ENCODE assay signal across 8 mouse cellular contexts in genomic region chr4:133047353-133048105, GRCm38 (mm10). TPM values are rescaled to one million over a fixed set of nuclear protein-coding genes. Genes with fewer than 3 reads are reported as not detected.
DNase-seq lines count a peak whose midpoint lies in the region; ATAC-seq and TF ChIP-seq lines count a peak whose summit lies in the region.

No protein-coding gene starts in this region.

- TF ChIP-seq CTCF in heart, adult 2 months (IDR thresholded peaks at IDR 0.05): no peak

- H3K9ac ChIP-seq in heart, adult 2 months (ENCODE audit: low read depth, low read length): no peak overlapping the region
- peak overlapping the region; percentile 38 for H3K9ac ChIP-seq in forebrain, embryonic 16.5 days (replicated peaks; ENCODE audit: low read depth, low read length)
- peak overlapping the region; percentile 36 for H3K9ac ChIP-seq in midbrain, embryonic 11.5 days (ENCODE audit: low read length)

- no peaks in the 10 kb centered on the region for H3K36me3 ChIP-seq in heart, adult 2 months (ENCODE audit: control insufficient read depth, insufficient read depth, low read length)
- H3K36me3 ChIP-seq in forebrain, embryonic 16.5 days (ENCODE audit: control insufficient read depth, insufficient read depth): no peaks in the 10 kb centered on the region
- no peaks in the 10 kb centered on the region for H3K36me3 ChIP-seq in midbrain, embryonic 11.5 days (ENCODE audit: control insufficient read depth, insufficient read depth, low read length)

- no peaks in the 10 kb centered on the region; the same call in 1 of the 2 replicates for H3K79me2 ChIP-seq in heart, adult 2 months (replicated peaks; ENCODE audit: control insufficient read depth, insufficient read depth, low read length)

- peak overlapping the region; percentile 14 for H3K4me2 ChIP-seq in forebrain, embryonic 16.5 days (ENCODE audit: low read length)
- peak overlapping the region; percentile 35 for H3K4me2 ChIP-seq in midbrain, embryonic 11.5 days

- no peak overlapping the region for H3K4me3 ChIP-seq in heart, adult 2 months
- no peak overlapping the region for H3K4me3 ChIP-seq in forebrain, embryonic 16.5 days (replicated peaks; ENCODE audit: low read length)
- H3K4me3 ChIP-seq in midbrain, embryonic 11.5 days (ENCODE audit: low read depth, low read length): no peak overlapping the region

- no peak for TF ChIP-seq EP300 in heart, adult 2 months (IDR thresholded peaks at IDR 0.05; ENCODE audit: insufficient read depth, low read depth, low read length)

- no peak for TF ChIP-seq POLR2A in heart, adult 2 months (IDR thresholded peaks at IDR 0.05; ENCODE audit: insufficient read depth, low read depth, low read length)

- H3K9me3 ChIP-seq in forebrain, embryonic 16.5 days (ENCODE audit: control insufficient read depth, low read length): no peaks in the 10 kb centered on the region
- no peaks in the 10 kb centered on the region for H3K9me3 ChIP-seq in midbrain, embryonic 11.5 days (ENCODE audit: control insufficient read depth, low read length)

- DNase-seq in heart, adult 2 months: no peak
- DNase-seq in heart, adult 9 months (ENCODE audit: low spot score in 2 of 2): no peak
- peak; percentile 64 for DNase-seq in MN1 (ENCODE audit: low spot score)
- DNase-seq in midbrain, embryonic 11.5 days (ENCODE audit: low spot score, missing footprints): peak; percentile 96
- DNase-seq in right cerebral cortex, postnatal 36 days (ENCODE audit: low spot score in 2 of 2): no peak
- no peak for DNase-seq in gastrocnemius, postnatal 36 days
- no peak for DNase-seq in layer of hippocampus, adult 18-20 months (ENCODE audit: low spot score in 2 of 2)

- intact Hi-C loops in heart, adult 2 months (cut with DNase I): no loop called here
- intact Hi-C loops in gastrocnemius, postnatal 36 days (cut with DNase I): no loop called here

- peak overlapping the region; percentile 13 for H3K27ac ChIP-seq in heart, adult 2 months
- peak overlapping the region; percentile 55 for H3K27ac ChIP-seq in forebrain, embryonic 16.5 days (ENCODE audit: low read length)
- H3K27ac ChIP-seq in midbrain, embryonic 11.5 days (ENCODE audit: low read depth, low read length): peak overlapping the region; percentile 75

- H3K27me3 ChIP-seq in heart, adult 2 months (ENCODE audit: control insufficient read depth, insufficient read depth, low read length): no peaks in the 10 kb centered on the region
- H3K27me3 ChIP-seq in forebrain, embryonic 16.5 days (replicated peaks; ENCODE audit: control insufficient read depth, insufficient read depth, low read length): no peaks in the 10 kb centered on the region
- H3K27me3 ChIP-seq in midbrain, embryonic 11.5 days (ENCODE audit: control insufficient read depth, insufficient read depth, low read length): no peaks in the 10 kb centered on the region

- WGBS in heart, adult 2 months: 45% methylated on average over 14 of the region's 16 CpGs
- 11% methylated on average over 16 of the region's 16 CpGs for WGBS in forebrain, embryonic 16.5 days
- WGBS in midbrain, embryonic 11.5 days: 5% methylated on average over 16 of the region's 16 CpGs

- no peak for ATAC-seq in forebrain, embryonic 16.5 days
- peak; percentile 71 for ATAC-seq in midbrain, embryonic 11.5 days (ENCODE audit: low FRiP score)

- peaks cover 60% of the 10 kb centered on the region for H3K4me1 ChIP-seq in heart, adult 2 months (ENCODE audit: control insufficient read depth, insufficient read depth, low read length)
- H3K4me1 ChIP-seq in forebrain, embryonic 16.5 days (replicated peaks; ENCODE audit: control insufficient read depth, insufficient read depth, low read length): peaks cover 97% of the 10 kb centered on the region
- peaks cover 82% of the 10 kb centered on the region for H3K4me1 ChIP-seq in midbrain, embryonic 11.5 days (ENCODE audit: control insufficient read depth, insufficient read depth, low read length)

RNA-seq across cellular contexts. Expression of gene Ahdc1, which starts 36.5 kb away (rescaled TPM):
- 10 to 100 TPM; 42.6 to 50.9 TPM for total RNA-seq in heart, adult 2 months (2021)
- polyA plus RNA-seq in heart, adult 2 months (2012; rRNA removed): 19.5 and 21.8 TPM in 2 replicates
- 13.0 and 13.7 TPM in 2 replicates for polyA plus RNA-seq in forebrain, embryonic 16.5 days (2015; fragmentation: Nextera tagmentation; extraction: Ambion mirVana)
- 4.9 and 5.3 TPM in 2 replicates for polyA plus RNA-seq in midbrain, embryonic 11.5 days (2014; fragmentation: Nextera tagmentation; extraction: Ambion mirVana)
- 10 to 100 TPM; 27.4 to 31.7 TPM for total RNA-seq in gastrocnemius, postnatal 36 days (2021)
- 100 to 1,000 TPM; 114 to 116 TPM for total RNA-seq in layer of hippocampus, adult 18-20 months (2021)

Comparison
In these comparisons a context has a peak if more than half of its experiments do, and no peak if none do; other contexts are left out.
1. DNase-seq: peak in MN1 (single experiment) and midbrain, embryonic 11.5 days (single experiment); none in heart, adult 2 months (0 of 2), heart, adult 9 months (0 of 2), right cerebral cortex, postnatal 36 days (0 of 2), gastrocnemius, postnatal 36 days (0 of 2) and layer of hippocampus, adult 18-20 months (0 of 2).
2. H3K27ac ChIP-seq: peak in every context shown above with its lines; median percentile 75 in midbrain, embryonic 11.5 days; 55 in forebrain, embryonic 16.5 days; 13 in heart, adult 2 months.